Mouse (Mus musculus): ENCODE data around the gene Gnb3.
"Not testable (repeated sequence)": the region's sequence is repeated elsewhere in the genome, so short reads cannot be mapped to it uniquely, and the experiment has no call there.

Gnb3 gene

GRCm38 (mm10) chr6:124814858-124815774 lies 25.0 kb downstream of the Gnb3 start:
- Histone ChIP-seq H3K4me1 (replicated peaks; ENCODE audit: low read depth, low read length) (peaks cover 62% of the 10 kb centered on the region), H3K9me3 (ENCODE audit: low read length) (no peaks in the 10 kb centered on the region), H3K4me3 (replicated peaks; ENCODE audit: low read length) (peak overlapping the region; percentile 87; the same call in 1 of the 2 replicates), H3K36me3 (ENCODE audit: insufficient read depth, low read length) (peaks cover 85% of the 10 kb centered on the region), H3K27me3 (ENCODE audit: insufficient read depth, low read length) (no peaks in the 10 kb centered on the region)
- TF ChIP-seq NANOG (IDR thresholded peaks at IDR 0.05; ENCODE audit: borderline replicate concordance, low read length) (no peak), CTCF (conservative IDR thresholded peaks at IDR 0.05; ENCODE audit: low read length) (no peak), POU5F1 (IDR thresholded peaks at IDR 0.05; ENCODE audit: borderline replicate concordance, low read length) (no peak)

GRCm38 (mm10) chr6:124814448-124814847 lies 25.6 kb downstream of the Gnb3 start:
- no peaks in the 10 kb centered on the region for H3K9me3 ChIP-seq (ENCODE audit: low read length)
- TF ChIP-seq CTCF (conservative IDR thresholded peaks at IDR 0.05; ENCODE audit: low read length) (no peak), NANOG (IDR thresholded peaks at IDR 0.05; ENCODE audit: borderline replicate concordance, low read length) (no peak), POU5F1 (IDR thresholded peaks at IDR 0.05; ENCODE audit: borderline replicate concordance, low read length) (no peak)

DNA sequence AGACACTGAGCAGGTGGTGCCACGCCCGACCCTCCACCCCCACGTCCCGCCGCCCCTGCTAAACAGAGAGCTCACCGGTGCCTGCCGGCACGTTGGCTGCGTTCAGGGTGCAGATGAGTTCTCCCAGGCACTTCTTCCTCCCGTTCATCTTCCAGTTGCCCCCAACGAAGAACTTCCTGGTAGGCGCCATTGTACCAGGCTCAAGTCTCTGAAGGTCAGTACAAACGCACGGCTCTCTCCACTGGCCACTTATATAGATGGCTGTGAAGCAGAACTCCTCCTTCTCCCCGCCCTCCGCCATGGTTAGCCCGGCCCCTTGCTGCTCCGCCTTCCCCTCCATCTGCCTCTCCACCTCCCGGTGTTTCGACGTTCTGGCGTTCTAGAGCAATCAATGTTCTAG lies 26.1 kb downstream of the Gnb3 start, which contains the start of gene Tpi1:
Tpi1 (minus strand) TSS at position 364 of the 400 bp plus-strand sequence.
- H3K4me3 ChIP-seq (replicated peaks; ENCODE audit: low read length): peak within 1 kb of the TSS; percentile 87
- peaks cover 83% of the 10 kb centered on the region for H3K36me3 ChIP-seq (ENCODE audit: insufficient read depth, low read length)
- no peak for TF ChIP-seq CTCF (conservative IDR thresholded peaks at IDR 0.05; ENCODE audit: low read length)
- TF ChIP-seq NANOG (IDR thresholded peaks at IDR 0.05; ENCODE audit: borderline replicate concordance, low read length): no peak
- TF ChIP-seq POU5F1 (IDR thresholded peaks at IDR 0.05; ENCODE audit: borderline replicate concordance, low read length): no peak
- H3K4me1 ChIP-seq (replicated peaks; ENCODE audit: low read depth, low read length): peaks cover 70% of the 10 kb centered on the region
- H3K9me3 ChIP-seq (ENCODE audit: low read length): no peaks in the 10 kb centered on the region
- H3K27me3 ChIP-seq (ENCODE audit: insufficient read depth, low read length): no peaks in the 10 kb centered on the region

More at GRCm38 (mm10) chr6:124814448-124814847, 25.6 kb downstream of the Gnb3 start:
- Histone ChIP-seq H3K27me3 (ENCODE audit: insufficient read depth, low read length) (no peaks in the 10 kb centered on the region), H3K4me1 (replicated peaks; ENCODE audit: low read depth, low read length) (peaks cover 68% of the 10 kb centered on the region), H3K36me3 (ENCODE audit: insufficient read depth, low read length) (peaks cover 85% of the 10 kb centered on the region), H3K4me3 (replicated peaks; ENCODE audit: low read length) (peak overlapping the region; percentile 87)

GRCm38 (mm10) chr6:124813496-124813895 lies 26.6 kb downstream of the Gnb3 start:
- Histone ChIP-seq H3K27me3 (ENCODE audit: insufficient read depth, low read length) (no peaks in the 10 kb centered on the region), H3K4me1 (replicated peaks; ENCODE audit: low read depth, low read length) (peaks cover 69% of the 10 kb centered on the region), H3K36me3 (ENCODE audit: insufficient read depth, low read length) (peaks cover 79% of the 10 kb centered on the region), H3K9me3 (ENCODE audit: low read length) (no peaks in the 10 kb centered on the region), H3K4me3 (replicated peaks; ENCODE audit: low read length) (peak overlapping the region; percentile 87)
- TF ChIP-seq NANOG (IDR thresholded peaks at IDR 0.05; ENCODE audit: borderline replicate concordance, low read length) (no peak), CTCF (conservative IDR thresholded peaks at IDR 0.05; ENCODE audit: low read length) (no peak), POU5F1 (IDR thresholded peaks at IDR 0.05; ENCODE audit: borderline replicate concordance, low read length) (no peak)

GRCm38 (mm10) chr6:124812848-124813247 lies 27.2 kb downstream of the Gnb3 start:
- Histone ChIP-seq H3K36me3 (ENCODE audit: insufficient read depth, low read length) (peaks cover 72% of the 10 kb centered on the region), H3K4me1 (replicated peaks; ENCODE audit: low read depth, low read length) (peaks cover 68% of the 10 kb centered on the region), H3K9me3 (ENCODE audit: low read length) (no peaks in the 10 kb centered on the region), H3K27me3 (ENCODE audit: insufficient read depth, low read length) (no peaks in the 10 kb centered on the region), H3K4me3 (replicated peaks; ENCODE audit: low read length) (peak overlapping the region; percentile 87)
- TF ChIP-seq NANOG (IDR thresholded peaks at IDR 0.05; ENCODE audit: borderline replicate concordance, low read length) (no peak), CTCF (conservative IDR thresholded peaks at IDR 0.05; ENCODE audit: low read length) (no peak), POU5F1 (IDR thresholded peaks at IDR 0.05; ENCODE audit: borderline replicate concordance, low read length) (no peak)

DNA sequence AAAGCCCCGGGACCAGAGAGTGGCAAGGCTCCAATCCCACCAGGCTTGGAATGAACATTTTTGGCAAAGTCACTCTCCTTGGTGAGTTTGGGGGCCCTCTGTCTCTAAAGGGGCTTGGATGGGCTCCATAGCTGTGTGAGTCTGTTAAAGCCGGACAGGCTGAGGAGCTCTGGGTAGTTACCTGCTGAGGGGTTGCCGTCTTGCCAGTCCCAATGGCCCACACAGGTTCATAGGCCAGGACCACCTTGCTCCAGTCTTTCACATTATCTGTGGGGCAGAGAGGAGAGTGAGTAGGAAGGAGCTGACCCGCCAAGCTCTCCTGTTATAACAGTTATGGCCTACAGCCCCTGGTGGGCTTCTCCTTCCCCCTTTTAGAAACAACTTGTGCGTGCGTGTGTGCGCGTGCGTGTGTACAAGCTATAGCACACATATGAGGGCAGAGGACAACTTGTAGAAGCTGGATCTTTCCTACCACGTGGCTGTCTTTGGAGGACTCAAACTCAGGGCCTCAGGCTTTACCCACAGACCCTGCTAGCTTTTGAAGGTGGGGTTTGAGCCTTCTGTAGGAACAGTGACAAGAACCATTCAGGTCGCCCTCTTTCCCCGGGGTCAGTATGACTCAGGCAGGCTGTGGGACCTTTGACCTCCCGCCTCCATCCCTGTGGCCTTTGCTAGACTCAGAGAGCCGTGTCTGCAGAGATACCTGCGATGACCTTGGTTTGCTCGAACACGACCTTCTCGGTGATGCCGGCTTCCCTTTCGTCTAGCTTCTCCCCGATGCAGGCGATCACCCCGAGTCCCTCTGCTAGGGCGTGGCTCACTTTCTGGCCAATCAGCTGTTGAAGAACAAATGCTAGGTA lies 28.1 kb downstream of the Gnb3 start:
- H3K36me3 ChIP-seq (ENCODE audit: insufficient read depth, low read length): peaks cover 63% of the 10 kb centered on the region
- no peaks in the 10 kb centered on the region for H3K9me3 ChIP-seq (ENCODE audit: low read length)
- H3K27me3 ChIP-seq (ENCODE audit: insufficient read depth, low read length): no peaks in the 10 kb centered on the region
- H3K4me1 ChIP-seq (replicated peaks; ENCODE audit: low read depth, low read length): peaks cover 71% of the 10 kb centered on the region
- TF ChIP-seq NANOG (IDR thresholded peaks at IDR 0.05; ENCODE audit: borderline replicate concordance, low read length) (no peak), POU5F1 (IDR thresholded peaks at IDR 0.05; ENCODE audit: borderline replicate concordance, low read length) (no peak), CTCF (conservative IDR thresholded peaks at IDR 0.05; ENCODE audit: low read length) (no peak)
- H3K4me3 ChIP-seq (replicated peaks; ENCODE audit: low read length): peak overlapping the region; percentile 87

DNA sequence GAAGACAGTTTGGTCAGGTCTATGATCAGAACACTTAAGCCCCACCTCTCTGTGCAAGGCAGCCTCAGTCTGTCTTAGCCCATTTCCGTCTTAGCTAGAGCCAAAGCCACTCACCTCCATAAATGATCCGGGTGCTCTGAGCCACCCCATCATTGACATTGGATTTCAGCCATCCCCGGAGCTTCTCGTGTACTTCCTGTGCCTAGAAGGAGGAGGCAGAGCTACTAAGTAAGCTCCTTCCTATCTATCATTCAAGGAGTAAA lies 28.7 kb downstream of the Gnb3 start:
- Histone ChIP-seq H3K36me3 (ENCODE audit: insufficient read depth, low read length) (peaks cover 57% of the 10 kb centered on the region), H3K4me1 (replicated peaks; ENCODE audit: low read depth, low read length) (peaks cover 77% of the 10 kb centered on the region), H3K27me3 (ENCODE audit: insufficient read depth, low read length) (no peaks in the 10 kb centered on the region), H3K4me3 (replicated peaks; ENCODE audit: low read length) (peak overlapping the region; percentile 87), H3K9me3 (ENCODE audit: low read length) (no peaks in the 10 kb centered on the region)
- no peak for TF ChIP-seq CTCF (conservative IDR thresholded peaks at IDR 0.05; ENCODE audit: low read length)
- no peak for TF ChIP-seq NANOG (IDR thresholded peaks at IDR 0.05; ENCODE audit: borderline replicate concordance, low read length)
- TF ChIP-seq POU5F1 (IDR thresholded peaks at IDR 0.05; ENCODE audit: borderline replicate concordance, low read length): no peak

DNA sequence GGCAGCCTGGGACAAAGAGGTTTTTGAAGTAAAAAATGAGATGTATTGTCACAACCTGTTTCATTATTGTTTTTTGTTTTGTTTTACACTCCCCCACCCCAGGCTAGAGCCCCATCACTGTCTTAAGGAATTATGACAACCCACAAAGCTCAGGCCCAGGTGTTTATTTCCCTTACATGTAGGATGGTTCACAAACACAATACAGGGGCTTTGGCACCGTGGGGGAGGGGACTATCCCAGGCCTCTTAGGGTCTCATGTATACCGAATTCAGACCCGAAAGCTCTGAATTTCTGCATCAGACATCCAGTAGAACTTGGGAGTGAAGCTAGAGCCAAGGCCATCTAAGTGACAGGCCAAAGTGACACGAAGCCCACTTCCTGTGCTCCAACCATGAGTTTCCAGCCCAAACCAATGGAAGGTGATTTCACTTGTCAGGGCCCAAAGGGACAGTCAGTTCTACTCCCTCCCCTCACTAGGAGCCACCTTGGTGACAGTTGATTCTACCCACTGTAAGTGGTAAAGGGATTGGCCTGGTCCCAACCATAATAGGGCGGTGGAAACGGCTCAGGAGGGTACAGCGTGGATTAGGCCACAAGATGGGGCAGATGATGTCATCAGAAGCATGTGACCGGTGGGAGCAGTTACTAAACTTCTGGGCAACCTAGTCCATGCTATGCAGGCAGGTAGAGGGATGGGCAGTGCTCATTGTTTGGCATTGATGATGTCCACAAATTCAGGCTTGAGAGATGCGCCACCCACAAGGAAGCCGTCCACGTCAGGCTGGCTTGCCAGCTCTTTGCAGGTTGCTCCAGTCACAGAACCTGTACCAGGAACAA lies 29.3 kb downstream of the Gnb3 start:
- H3K9me3 ChIP-seq (ENCODE audit: low read length); H3K27me3 ChIP-seq (ENCODE audit: insufficient read depth, low read length); H3K4me3 ChIP-seq (replicated peaks; ENCODE audit: low read length): not testable (repeated sequence)
- H3K36me3 ChIP-seq (ENCODE audit: insufficient read depth, low read length): peaks cover 52% of the 10 kb centered on the region
- H3K4me1 ChIP-seq (replicated peaks; ENCODE audit: low read depth, low read length): peaks cover 82% of the 10 kb centered on the region

All from E14TG2a.4 (cell line).